Mouse (Mus musculus) lung, postnatal 0 days (tissue): ENCODE data around the gene Zfhx2.
"Not testable (repeated sequence)": the region's sequence is repeated elsewhere in the genome, so short reads cannot be mapped to it uniquely, and the experiment has no call there.

ENCODE experiments used
- CTCF ChIP-seq: IDR thresholded peaks from 2 replicates; pipeline ENCODE4 v1.5.1; 2016; ENCODE audit warnings: antibody characterized with exemption, mild to moderate bottlenecking
- EP300 ChIP-seq: IDR thresholded peaks from 2 replicates; pipeline ENCODE4 v1.6.1; 2016; ENCODE audit warnings: antibody characterized with exemption, mild to moderate bottlenecking, control low read depth

DNA sequence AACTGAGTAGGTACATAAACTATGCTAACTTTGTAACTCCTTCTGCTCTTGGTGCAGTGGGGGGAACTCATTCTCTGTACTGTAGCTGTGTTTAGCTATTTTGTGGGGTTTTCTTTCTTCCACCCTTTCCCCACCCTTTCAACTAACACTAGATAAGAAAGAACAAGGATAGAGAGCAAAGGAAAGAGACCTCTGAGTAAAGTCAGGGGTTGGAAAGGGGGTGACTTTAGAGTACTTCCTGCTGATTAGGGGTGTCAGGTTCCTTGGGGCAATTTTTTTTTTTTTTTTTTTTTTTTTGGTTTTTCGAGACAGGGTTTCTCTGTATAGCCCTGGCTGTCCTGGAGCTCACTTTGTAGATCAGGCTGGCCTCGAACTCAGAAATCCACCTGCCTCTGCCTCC lies 48.4 kb downstream of the Zfhx2 start:
- not testable (repeated sequence) for TF ChIP-seq CTCF, EP300
